Mouse (Mus musculus): ENCODE results near the gene Tmem123.
A peak's percentile ranks its signal among the peaks of the same experiment; 100 is the strongest.

The Tmem123 gene

DNA sequence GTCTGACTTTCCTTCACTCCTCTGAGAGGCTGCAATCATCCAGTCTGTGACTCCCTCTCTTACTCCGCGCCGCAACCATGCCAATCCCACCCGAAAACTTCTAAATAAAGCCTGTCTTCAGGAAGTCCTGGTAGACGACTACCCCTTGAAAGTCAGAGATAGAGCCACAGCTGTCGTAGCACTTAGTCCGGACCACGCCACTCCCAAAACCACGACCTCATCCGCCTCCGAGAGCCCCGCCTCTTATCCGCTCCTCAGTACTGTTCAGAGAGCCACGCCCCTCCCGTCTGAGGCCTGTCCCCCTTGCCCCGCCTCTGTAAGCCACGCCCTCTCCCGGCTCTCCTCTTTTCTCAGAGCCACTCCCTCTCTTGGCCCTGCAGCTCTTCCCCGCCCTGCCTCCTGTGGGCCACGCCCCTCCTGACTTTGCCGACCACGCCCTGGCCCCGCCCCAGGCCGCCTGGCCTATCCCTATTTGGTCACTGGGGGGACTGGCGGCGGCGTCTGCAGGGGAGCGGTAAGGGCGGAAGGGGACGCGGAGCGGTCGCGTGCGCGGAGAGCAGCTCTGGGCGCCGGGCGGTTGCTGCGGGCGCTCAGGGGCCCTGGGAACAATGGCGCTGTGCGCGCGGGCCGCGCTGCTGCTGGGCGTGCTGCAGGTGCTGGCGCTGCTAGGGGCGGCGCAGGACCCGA is at the start of gene Tmem123:
Tmem123 (plus strand) TSS at position 428 of the 687 bp plus-strand sequence.
- DNase-seq (ENCODE audit: low spot score in 2 of 2) = peak; percentile 91 to 95

DNA sequence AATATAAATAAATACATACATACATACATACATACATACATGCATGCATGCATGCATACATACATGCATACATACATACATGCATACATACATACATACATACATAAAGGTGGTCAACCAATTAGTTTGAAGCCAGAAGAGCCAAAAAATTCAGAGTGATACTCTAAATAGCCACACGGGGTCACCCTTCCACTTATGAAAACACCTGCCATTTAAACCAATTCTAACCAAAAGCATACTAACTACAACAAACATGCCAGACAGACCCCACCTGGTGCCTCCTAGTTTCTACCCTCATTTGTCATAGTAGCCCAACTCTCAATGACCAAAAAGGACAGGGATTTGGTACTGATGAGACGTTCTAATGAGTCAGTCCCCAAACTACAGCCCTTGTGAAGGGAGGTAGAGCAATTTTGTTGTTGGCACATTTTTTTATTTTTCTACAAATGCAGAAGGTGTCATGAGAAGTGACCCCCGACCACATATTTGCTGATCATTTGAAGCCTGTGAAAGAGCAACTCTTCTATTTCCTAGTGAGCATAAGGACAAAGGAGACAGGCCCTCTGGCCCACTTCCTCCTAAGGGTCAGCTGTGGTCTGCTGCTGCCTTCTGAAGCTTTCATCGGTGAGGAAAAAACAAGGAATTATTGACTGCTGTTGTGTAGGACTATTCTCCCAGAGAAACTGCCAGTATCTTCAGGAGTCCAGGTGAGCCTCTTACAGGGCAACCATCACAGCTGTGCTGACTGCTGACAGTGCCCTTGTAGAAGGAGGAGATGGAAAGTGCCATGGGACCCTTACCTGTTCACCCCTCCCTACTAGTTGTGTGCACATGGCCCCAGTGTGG is 49.6 kb upstream of the Tmem123 start:
- peak; percentile 0 to 54 for DNase-seq (ENCODE audit: low spot score in 2 of 2)

DNA sequence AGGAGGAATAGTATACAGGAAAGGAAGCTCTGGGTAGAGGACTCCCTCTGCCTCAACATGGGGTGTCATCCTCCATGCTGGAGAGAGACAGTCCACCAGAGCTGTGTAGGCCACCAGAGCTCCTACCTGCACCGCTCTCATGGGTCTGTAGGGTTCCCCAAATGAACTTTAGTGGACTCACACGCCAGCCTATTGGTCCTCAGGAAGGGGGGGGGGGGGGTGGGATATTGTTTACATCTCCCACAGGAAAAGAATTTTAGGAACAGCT is 49.0 kb upstream of the Tmem123 start:
- DNase-seq (ENCODE audit: low spot score in 2 of 2) = no peak

DNA sequence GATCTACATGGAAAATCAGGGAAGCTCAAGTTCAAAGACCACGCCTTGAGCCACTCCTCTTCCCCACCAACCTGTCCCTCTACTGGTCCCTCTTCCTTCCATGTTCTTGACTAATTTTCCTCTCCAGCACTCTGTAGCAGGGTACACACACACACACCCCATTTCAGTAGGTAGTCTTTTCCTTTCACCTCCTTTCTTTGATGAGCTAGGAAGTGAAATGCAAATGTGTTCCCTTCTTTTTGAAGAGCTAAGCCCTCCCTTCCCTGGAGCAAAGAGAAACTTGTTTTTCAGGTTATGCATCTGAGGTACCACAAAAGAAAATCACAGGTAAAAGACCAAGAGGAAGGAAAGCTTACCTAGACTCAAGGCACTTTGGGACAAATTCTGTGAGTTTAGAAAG is 42.3 kb upstream of the Tmem123 start:
- DNase-seq (ENCODE audit: low spot score in 2 of 2) = no peak

DNA sequence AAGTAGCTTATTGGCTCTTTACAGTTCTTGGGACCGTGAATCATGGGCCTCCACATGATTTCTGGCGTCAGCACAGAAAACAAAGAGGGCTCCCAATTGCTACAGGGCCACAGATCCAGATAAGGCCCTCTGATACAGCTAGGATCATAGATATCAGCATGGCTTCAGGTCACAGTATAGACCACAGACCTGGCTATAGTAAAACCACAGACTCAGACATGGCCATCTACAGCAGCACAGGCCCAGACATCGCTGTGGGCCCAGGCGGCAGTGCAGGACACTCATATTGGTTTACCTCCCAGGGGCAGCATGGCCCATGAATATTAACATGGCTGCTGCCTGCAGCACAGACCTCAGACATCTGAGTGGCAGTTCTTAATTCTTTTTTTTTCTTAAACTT is 34.8 kb upstream of the Tmem123 start:
- no peak for DNase-seq (ENCODE audit: low spot score in 2 of 2)

DNA sequence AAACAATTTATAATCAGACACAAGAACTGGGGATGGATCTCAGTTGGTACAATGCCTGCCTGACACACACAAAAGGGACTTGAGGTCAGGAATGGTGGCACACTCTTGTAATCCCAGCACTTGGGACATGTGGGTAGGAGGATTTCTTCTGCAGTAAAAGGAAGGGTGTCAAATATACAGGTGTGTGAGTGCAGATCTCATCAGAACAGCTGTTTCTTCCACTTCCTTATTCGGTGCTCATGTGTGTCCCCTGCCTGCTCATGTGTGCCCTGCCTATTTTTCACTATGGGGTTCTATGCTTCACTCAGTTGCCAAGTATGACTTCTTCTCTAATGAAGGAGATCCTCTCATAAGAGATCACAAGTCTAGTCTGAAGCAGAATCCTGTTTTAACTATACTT is 21.1 kb upstream of the Tmem123 start:
- no peak for DNase-seq (ENCODE audit: low spot score in 2 of 2)

DNA sequence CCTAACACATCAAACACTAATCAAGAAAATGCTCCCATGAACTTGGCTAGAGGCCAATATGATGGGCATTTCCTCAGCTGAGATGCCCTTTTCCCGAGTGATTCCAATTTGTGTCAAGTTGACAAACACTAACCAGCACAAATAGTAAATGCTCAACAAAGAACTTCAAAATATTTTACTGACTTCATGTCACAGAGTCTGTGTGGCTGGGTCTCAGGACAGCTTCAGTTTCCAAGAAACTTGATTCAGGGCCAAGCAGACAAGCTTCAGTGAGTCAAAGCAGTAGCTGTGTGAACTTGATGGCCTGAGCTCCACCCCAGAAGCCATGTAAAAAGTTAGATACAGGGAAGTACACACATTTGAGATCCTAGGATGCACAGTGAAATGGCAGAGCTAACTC is 19.7 kb upstream of the Tmem123 start:
- DNase-seq (ENCODE audit: low spot score in 2 of 2) = no peak

DNA sequence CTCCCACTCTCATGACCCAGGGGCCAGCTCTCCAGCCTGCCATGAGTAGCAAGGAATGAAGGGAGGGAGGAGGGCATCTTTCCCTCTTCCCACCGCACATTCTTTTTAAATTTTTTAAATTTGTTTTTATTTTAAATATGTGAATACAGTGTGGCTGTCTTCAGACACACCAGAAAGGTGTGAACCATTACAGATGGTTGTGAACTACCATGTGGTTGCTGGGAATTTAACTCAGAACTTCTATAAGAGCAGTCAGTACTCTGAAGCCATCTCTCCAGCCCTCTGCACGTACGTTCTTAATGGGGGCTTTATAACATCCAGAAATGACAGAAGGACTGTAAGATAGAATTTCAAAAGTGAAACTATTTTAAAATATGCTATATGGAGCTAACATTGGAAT is 15.0 kb upstream of the Tmem123 start:
- DNase-seq (ENCODE audit: low spot score in 2 of 2) = no peak

DNA sequence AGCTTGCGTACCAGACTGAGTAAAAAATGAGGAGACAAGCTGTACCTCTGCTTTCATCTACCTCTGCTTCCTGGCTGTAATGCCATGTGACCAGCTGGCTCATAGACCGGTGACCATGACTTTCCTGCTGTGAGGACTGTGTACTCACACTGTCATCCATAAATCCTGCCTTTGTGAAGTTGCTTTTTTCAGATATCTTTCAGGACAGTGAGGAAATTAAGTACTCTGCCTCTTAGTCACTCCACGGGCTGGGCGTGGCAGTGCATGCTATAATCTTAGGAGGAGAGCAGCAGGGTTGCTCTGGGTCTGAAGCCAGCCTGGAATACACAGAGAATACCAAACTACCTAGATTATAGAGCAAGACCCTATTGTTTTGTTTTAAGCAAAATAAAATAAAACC is 14.3 kb upstream of the Tmem123 start:
- DNase-seq (ENCODE audit: low spot score in 2 of 2) = no peak

DNA sequence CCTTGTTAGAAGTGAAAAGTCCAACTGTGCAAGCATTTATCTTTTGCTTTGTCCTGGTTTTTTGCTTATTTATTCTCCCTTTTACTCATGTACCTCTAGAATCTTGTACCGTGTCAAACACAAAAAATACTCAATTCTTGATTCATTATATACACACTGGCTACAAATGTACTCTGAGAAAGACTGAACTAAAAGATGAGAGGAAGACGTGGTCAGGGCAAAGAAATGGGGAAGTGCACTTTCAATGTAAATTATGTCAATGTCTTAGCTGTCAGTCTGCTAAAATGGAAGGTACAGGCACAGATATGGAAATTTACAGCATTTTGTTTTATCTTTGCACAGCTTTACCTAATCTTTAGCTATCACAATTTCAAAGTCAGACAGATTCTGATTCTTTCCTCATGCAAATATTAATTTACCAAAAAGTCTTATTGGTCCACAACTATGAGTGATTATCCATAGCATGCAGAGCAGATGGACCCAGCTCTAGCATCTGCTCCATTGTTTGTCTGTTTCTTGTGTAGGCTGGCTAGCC is 7.9 kb upstream of the Tmem123 start:
- DNase-seq (ENCODE audit: low spot score in 2 of 2) = no peak

DNA sequence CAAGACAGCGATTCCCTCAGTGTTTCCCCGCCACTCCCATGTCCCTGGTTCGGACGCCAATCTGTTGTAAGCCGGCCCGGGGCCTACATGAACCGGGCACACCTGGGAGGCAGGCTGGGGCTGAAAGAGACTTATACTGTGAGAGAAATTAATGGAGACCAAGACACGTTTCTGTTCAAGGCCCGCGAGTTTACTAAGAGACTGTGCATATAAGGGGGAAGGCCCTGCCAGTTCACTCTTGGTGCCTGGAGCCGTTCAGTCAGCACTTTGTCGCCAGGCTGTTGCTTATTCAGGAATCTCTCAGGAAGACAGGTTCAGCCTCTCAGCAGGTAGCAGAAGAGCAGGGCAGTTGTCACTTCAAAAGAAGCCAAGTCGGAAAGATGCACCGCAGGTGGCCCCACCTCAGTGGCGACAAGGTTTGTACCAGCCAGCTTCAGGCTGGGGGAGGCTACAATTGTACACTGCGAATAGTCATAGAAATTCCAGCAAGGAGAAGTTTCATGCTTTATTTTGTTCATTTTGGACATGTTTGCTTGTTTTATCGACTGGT is 1.9 kb upstream of the Tmem123 start:
- no peak for DNase-seq (ENCODE audit: low spot score in 2 of 2)

DNA sequence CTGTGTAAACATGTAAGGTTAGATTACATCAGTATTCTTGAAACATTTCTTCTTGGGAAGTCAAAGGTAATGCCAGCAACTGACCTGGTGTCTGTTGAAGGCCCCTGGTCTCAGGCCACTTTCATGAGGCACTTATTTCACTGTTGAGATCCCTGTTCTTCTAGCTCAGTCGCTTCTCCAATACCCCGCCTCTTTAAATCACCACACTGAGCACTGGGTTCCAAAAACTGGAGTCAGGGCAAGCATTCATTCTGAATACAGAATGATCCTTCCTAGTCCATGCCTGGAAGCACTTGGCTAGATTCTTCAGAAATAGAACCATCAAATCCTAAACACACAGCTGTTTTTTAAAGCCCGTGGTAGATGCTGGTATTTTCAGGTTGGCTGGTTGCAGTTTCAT is 1.1 kb upstream of the Tmem123 start:
- no peak for DNase-seq (ENCODE audit: low spot score in 2 of 2)

DNA sequence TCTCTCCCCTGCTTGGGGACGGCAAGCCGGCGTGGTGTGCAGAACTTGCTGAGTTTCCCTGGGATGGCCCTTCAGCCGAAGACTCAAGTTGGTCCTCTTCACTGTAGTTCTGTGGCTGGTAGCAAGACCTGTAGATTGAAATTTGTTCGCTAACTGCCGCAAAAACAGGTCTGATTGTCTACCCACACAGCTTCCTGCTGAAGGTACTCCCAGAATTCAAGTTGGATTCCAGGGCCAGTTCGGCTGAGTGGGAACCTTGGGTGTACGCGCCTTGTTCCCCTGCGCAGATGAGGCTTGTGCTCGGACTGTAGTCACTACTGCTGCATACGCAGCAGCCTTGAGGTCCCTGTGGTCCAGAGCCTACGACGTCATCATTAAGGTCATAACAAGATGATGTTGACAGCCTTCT is 626 bp downstream of the Tmem123 start:
- DNase-seq (ENCODE audit: low spot score in 2 of 2) = peak in 1 of 2 experiments; percentile 17

DNA sequence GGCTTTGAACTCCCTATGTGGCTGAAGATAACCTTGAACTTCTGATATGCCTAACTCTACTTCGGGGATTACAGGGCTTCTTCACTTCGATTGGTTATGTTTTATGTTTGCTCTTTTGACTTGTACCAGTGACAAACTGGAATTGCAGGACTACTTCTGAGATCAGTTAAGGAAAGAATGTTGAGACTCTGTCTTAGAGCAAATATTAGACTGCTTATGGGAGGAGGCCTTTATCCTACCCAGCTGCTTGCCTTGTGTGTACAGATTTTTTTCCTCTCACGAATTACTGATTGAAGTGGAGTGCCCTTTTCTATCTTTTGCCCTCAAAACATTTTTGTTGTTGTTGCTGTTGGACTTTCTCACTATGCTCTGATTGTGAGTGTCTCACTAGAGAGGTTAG is 1.4 kb downstream of the Tmem123 start:
- DNase-seq (ENCODE audit: low spot score in 2 of 2) = no peak

DNA sequence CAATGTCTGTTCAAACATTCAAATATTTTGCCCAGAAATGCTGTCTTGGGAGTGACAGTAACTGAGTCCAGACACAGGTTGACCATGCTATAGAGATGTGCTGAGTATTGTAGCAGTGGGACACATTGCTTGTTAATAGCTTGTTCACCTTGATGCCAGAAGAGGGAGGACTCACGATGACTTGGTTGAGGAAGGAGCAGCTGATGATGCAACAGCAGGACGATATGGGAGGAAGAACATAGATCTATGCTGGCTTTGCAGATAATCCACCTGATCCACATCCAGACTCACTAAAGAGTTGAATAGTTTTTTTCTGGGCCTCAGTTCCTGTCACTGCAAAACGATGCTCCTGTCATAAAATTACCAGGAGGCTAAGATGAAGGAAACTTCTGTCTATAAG is 2.7 kb downstream of the Tmem123 start:
- no peak for DNase-seq (ENCODE audit: low spot score in 2 of 2)

DNA sequence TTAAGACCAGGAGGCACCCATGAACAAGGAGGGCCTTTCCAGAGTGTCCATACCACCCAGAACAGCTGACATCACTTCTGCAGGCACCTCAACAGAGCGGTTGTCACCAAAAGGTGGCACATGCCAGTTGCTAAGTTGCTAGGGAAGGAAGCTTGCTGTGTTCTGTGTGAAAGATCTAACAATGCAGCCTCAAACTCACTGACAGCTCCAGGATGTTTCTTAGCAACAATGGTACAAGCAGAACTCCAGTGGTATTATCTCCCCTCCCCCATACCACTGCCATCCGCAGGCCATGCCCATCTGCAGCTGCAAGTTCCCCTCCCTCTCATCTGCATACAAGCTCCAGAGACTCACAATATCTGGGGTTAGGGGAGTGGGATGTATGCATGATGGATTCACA is 3.7 kb downstream of the Tmem123 start:
- DNase-seq (ENCODE audit: low spot score in 2 of 2) = no peak

DNA sequence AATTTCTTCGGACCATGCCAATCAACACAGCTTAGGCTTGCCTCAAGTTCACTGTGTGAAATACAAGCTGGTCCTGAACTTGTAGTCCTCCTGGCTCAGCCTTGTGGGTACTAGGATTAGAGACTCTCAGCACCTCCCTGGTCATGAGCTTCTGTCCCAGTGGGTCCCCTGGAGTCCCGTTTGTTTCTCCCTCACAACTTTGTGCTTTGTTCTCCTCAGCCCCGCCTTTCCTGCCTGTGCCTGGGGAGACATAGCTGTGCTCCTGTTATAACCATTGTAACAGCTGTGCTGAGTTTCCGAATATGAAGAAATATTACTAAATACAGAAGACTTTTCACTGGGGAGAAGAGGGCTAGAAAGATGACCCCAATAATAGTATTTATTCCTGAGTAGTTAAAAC is 5.2 kb downstream of the Tmem123 start:
- no peak for DNase-seq (ENCODE audit: low spot score in 2 of 2)

DNA sequence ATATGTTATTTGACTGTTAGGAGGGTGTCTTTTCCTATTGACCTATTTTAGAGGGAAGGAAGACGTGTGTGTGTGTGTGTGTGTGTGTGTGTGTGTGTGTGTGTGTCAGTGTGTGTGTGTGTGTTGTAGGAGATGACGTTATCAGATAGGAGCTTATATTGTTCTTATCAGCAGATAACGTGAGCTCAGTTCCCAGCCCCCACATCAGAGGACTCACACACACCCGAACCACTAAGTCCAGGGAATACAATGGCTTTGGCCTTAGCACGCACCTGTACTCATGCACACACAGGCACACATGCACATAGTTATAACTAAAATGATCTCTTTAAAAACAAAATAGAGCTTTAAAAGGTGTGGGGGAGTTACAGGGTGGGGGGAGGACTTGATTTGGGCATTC is 5.7 kb downstream of the Tmem123 start:
- no peak for DNase-seq (ENCODE audit: low spot score in 2 of 2)

DNA sequence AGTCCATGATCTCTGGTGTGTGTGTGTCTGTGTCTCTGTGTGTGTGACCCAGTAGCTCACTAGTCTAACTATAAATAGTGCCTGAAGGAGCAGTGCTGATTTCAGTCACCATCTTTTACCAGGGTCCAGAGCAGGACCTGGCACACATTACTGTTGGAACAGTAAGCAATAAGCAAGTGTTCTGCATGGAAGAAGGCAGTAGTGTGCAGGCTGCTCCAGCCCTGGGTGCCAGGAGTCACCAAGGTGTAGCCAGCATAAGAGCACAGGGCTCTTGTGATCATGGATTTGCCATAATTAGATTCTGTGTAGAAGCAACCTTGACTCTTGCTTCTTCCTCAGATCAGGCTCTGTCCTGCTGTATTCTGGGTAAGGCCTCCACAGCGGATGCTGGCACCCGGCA is 8.5 kb downstream of the Tmem123 start:
- no peak for DNase-seq (ENCODE audit: low spot score in 2 of 2)

DNA sequence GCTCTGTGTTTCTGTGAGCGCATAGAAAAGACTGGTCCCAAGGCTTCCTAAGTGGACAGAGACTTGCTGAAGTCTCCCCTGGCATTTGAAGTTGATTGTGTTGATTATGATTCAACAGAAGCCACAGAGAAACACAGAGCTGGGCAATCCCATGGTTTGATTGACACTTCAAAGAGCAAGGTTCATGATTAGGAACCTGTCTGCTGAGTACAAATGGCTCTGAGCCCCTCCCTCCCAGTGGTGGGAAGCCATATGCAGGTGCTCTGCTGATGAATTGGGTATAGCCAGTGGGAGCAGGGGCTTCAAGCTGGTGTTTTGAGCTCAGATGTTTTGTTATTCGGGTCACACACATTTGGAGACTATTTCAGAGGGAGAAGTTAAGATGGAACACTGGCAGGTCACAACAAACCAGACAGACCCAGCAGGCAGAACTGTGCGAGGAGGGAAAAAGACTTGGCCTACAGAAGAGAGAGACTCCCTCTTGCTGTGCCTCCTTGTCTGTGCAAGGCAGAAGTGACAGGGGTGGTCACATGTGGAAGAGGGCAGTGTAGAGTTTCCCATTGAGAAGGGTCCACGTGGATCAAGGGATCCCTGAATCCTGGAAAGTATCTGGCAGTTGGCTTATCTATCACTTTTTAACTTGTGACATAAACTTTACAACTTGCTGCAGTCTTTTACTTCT is 9.1 kb downstream of the Tmem123 start:
- DNase-seq (ENCODE audit: low spot score in 2 of 2) = no peak

DNA sequence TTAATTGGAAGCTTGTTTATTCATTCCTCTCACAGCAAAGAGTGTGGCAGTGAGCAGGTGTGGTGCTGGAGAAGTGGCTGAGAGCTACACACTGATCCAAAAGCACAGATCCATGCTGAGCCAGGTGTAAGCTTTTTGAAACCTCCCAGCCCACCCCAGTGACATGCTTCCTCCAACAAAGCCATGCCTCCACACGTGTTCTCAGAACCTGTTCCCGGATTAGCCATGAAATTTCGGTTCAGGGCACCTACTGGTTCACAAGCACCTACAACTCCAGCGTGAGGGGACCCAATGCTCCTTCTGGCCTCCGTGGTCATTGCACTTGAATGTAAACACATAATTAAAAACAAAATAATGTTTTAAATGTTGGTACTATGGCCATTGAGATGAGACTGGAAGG is 9.8 kb downstream of the Tmem123 start:
- DNase-seq (ENCODE audit: low spot score in 2 of 2) = no peak

DNA sequence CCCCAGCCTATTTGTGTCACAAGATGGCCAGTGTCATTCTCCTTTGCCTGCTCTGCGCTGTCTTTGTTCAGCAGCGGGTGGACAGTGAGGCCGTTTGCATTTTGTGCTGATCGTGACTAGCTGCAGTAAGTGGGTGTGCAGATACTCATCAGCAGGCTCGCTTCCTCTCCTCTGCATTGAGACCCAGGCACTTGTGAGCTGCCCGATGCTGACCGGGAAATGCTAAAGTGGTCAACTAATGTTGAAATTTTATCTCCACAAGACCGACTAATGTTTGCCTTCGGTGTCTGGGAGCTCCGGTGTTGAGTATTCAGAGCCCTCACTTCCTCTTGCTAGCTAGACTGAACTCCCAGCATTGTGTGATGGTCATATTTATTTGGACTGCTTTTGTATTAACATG is 10.7 kb downstream of the Tmem123 start:
- DNase-seq (ENCODE audit: low spot score in 2 of 2) = no peak

DNA sequence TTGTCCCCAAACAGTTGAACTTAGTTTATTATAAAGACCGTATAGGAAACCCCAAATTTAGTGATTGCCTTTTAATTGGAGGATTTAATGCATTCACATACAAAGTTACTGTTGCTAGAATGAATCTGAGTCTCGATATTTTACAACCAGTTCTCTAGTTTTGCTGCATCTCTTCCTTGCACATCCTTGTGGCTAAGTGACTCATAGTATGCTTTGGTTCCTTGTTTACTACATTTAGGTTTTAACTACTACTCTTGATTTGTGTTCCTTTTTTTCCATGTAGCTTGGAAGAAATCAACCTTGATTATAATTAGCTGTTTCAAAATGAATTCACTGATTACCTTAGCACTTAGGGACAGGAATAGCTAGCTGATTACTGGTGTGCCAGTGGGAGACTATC is 11.2 kb downstream of the Tmem123 start:
- no peak for DNase-seq (ENCODE audit: low spot score in 2 of 2)
